Mouse (Mus musculus) limb, embryonic 14.5 days (tissue): Measurements from ENCODE around the gene Polg2. TPM values are rescaled to one million over a fixed set of nuclear protein-coding genes. Genes with fewer than 3 reads are reported as not detected.

Experiments used
- ATAC-seq: fragments of 200-750 bp; cut with Nextera tagmentation; 2 replicates; pipeline ENCODE4 v1.8.0; 2017; ENCODE audit warnings: low read depth, moderate number of reproducible peaks, moderate TSS enrichment; ENCODE audit not compliant: low FRiP score
- DNase-seq: peaks from one replicate; pipeline ENCODE4 v3.0.0-alpha.2; 2015; ENCODE audit warnings: low spot score
- H3K27ac ChIP-seq: fragments of 300-500 bp; sonication (generic); replicated peaks from 2 replicates; pipeline ENCODE4 v1.5.1; 2014; ENCODE audit warnings: low read depth, mild to moderate bottlenecking, low read length, moderate library complexity, mixed read lengths
- H3K27me3 ChIP-seq: fragments of 300-500 bp; sonication (generic); 2 replicates; pipeline ENCODE4 v1.6.1; 2014; ENCODE audit warnings: low read length, mixed read lengths; ENCODE audit not compliant: control insufficient read depth, insufficient read depth
- H3K36me3 ChIP-seq: fragments of 300-500 bp; sonication (generic); 2 replicates; pipeline ENCODE4 v1.6.1; 2014; ENCODE audit warnings: mild to moderate bottlenecking, low read length, moderate library complexity, mixed read lengths; ENCODE audit not compliant: control insufficient read depth, insufficient read depth
- H3K4me1 ChIP-seq: fragments of 300-500 bp; sonication (generic); 2 replicates; pipeline ENCODE4 v1.6.1; 2014; ENCODE audit warnings: antibody characterized with exemption, low read length, mixed read lengths; ENCODE audit not compliant: control insufficient read depth, insufficient read depth
- H3K4me2 ChIP-seq: fragments of 300-500 bp; sonication (generic); replicated peaks from 2 replicates; pipeline ENCODE4 v1.6.1; 2014; ENCODE audit warnings: low read depth, mild to moderate bottlenecking, low read length, moderate library complexity; ENCODE audit not compliant: severe bottlenecking
- H3K4me3 ChIP-seq: fragments of 300-500 bp; sonication (generic); replicated peaks from 2 replicates; pipeline ENCODE4 v1.5.1; 2014; ENCODE audit warnings: low read length
- H3K9ac ChIP-seq: fragments of 300-500 bp; sonication (generic); 2 replicates; pipeline ENCODE4 v1.6.1; 2014; ENCODE audit warnings: mild to moderate bottlenecking, low read depth, low read length, moderate library complexity; ENCODE audit not compliant: severe bottlenecking
- H3K9me3 ChIP-seq: fragments of 300-500 bp; sonication (generic); 2 replicates; pipeline ENCODE4 v1.6.1; 2016; ENCODE audit warnings: low read length; ENCODE audit not compliant: control insufficient read depth
- POLR2A ChIP-seq: fragments of 200-500 bp; IDR thresholded peaks from 2 replicates; pipeline ENCODE4 v1.8.0; 2012; ENCODE audit warnings: inconsistent platforms, mild to moderate bottlenecking, moderate library complexity, borderline replicate concordance; ENCODE audit not compliant: insufficient read depth, insufficient read length; ENCODE audit errors: extremely low read depth
- WGBS: fragments of 180-500 bp; shearing (Covaris S2); extraction: QIAGEN DNeasy Blood & Tissue Kit; methylation state at CpG from one replicate; pipeline ENCODE4 v1.1.7; 2014; 5-methylcytosine and 5-hydroxymethylcytosine counted together
- microRNA-seq: library from miRNA; unstranded; fragments of <30 nt; microRNA quantifications from one replicate; pipeline ENCODE4, GENCODE M21; 2016
- polyA plus RNA-seq, 2 experiments: library from polyadenylated mRNA; depleted of rRNA in 1 of 2; stranded (reverse) in 1 of 2; unstranded in 1 of 2; fragments of >200 nt; fragmentation: Nextera tagmentation in 1 of 2; extraction: Ambion mirVana in 1 of 2; gene quantifications; 2 replicates each; pipeline versions ENCODE4 v1.2.1 to v1.2.3; 2012 to 2014

The Polg2 gene
- polyA plus RNA-seq, 2 experiments: 12.7 to 13.6 TPM

- no peaks in the 10 kb centered on the region for H3K9me3 ChIP-seq
- no peak overlapping the region for H3K4me2 ChIP-seq
- H3K4me3 ChIP-seq: no peak overlapping the region
- peaks cover 5% of the 10 kb centered on the region; the same call in 1 of the 2 replicates for H3K4me1 ChIP-seq
- DNase-seq: no peak
- no peak for TF ChIP-seq POLR2A
- ATAC-seq: no peak
- H3K36me3 ChIP-seq: no peaks in the 10 kb centered on the region
- H3K27ac ChIP-seq: no peak overlapping the region
- H3K27me3 ChIP-seq: no peaks in the 10 kb centered on the region
- H3K9ac ChIP-seq: no peak overlapping the region
- WGBS: 82% methylated on average over 10 of the region's 10 CpGs
Measured at GRCm38 (mm10) chr11:106724176-106724915, 55.0 kb downstream of the Polg2 start.

- H3K9ac ChIP-seq: no peak overlapping the region
- H3K4me3 ChIP-seq: no peak overlapping the region
- no peaks in the 10 kb centered on the region for H3K9me3 ChIP-seq
- WGBS: 79% methylated on average over 15 of the region's 15 CpGs
- ATAC-seq (no peak), DNase-seq (no peak)
- no peaks in the 10 kb centered on the region for H3K36me3 ChIP-seq
- no peaks in the 10 kb centered on the region for H3K27me3 ChIP-seq
- no peak overlapping the region for H3K4me2 ChIP-seq
- H3K4me1 ChIP-seq: peaks cover 5% of the 10 kb centered on the region; the same call in 1 of the 2 replicates
- no peak overlapping the region for H3K27ac ChIP-seq
- TF ChIP-seq POLR2A: no peak
Measured at GRCm38 (mm10) chr11:106723611-106724125, 55.7 kb downstream of the Polg2 start.

GRCm38 (mm10) chr11:106722831-106723361, 56.4 kb downstream of the Polg2 start:
- H3K27ac ChIP-seq: no peak overlapping the region
- no peak overlapping the region for H3K4me2 ChIP-seq
- H3K27me3 ChIP-seq: no peaks in the 10 kb centered on the region
- TF ChIP-seq POLR2A: no peak
- no peak overlapping the region for H3K9ac ChIP-seq
- H3K36me3 ChIP-seq: no peaks in the 10 kb centered on the region
- H3K4me3 ChIP-seq: no peak overlapping the region
- ATAC-seq: no peak
- H3K9me3 ChIP-seq: no peaks in the 10 kb centered on the region
- DNase-seq: peak; percentile 24
- WGBS: 24% methylated on average over 6 of the region's 7 CpGs
- H3K4me1 ChIP-seq: no peaks in the 10 kb centered on the region; the same call in 1 of the 2 replicates

- DNase-seq (no peak), ATAC-seq (no peak)
- Histone ChIP-seq H3K4me3 (no peak overlapping the region), H3K4me2 (no peak overlapping the region), H3K36me3 (no peaks in the 10 kb centered on the region), H3K4me1 (no peaks in the 10 kb centered on the region), H3K9me3 (no peaks in the 10 kb centered on the region), H3K27me3 (no peaks in the 10 kb centered on the region), H3K9ac (no peak overlapping the region), H3K27ac (no peak overlapping the region)
- TF ChIP-seq POLR2A: no peak
- WGBS: 81% methylated on average over 8 of the region's 8 CpGs
Measured at GRCm38 (mm10) chr11:106720379-106720778, 59.0 kb downstream of the Polg2 start.

Small RNAs within 50 kb of the gene (microRNA-seq; reads per million reads assigned to microRNA genes)
- not detected for gene Gm25994
- 4.8 reads per million, percentile 13 among the genes with 10 or more reads in this experiment for gene Mir3064

Other genes with a start within 250 kb of the Polg2 start
- 8.0 and 8.7 TPM in 2 replicates for gene Tex2, start 166.1 kb downstream of the Polg2 start, polyA plus RNA-seq (2012; rRNA removed)
- gene Tex2, start 166.1 kb downstream of the Polg2 start, polyA plus RNA-seq (2014; fragmentation: Nextera tagmentation; extraction: Ambion mirVana): 10.1 and 10.8 TPM in 2 replicates
- gene Pecam1, start 28.9 kb downstream of the Polg2 start, polyA plus RNA-seq (2012; rRNA removed): 39.0 and 44.2 TPM in 2 replicates
- 39.0 and 40.5 TPM in 2 replicates for gene Pecam1, start 28.9 kb downstream of the Polg2 start, polyA plus RNA-seq (2014; fragmentation: Nextera tagmentation; extraction: Ambion mirVana)
- 0.86 and 1.9 TPM in 2 replicates for gene Milr1, start 28.3 kb downstream of the Polg2 start, polyA plus RNA-seq (2012; rRNA removed)
- gene Milr1, start 28.3 kb downstream of the Polg2 start, polyA plus RNA-seq (2014; fragmentation: Nextera tagmentation; extraction: Ambion mirVana): 2.1 and 3.1 TPM in 2 replicates
- 461 and 503 TPM in 2 replicates for gene Ddx5, start 9.6 kb upstream of the Polg2 start, polyA plus RNA-seq (2012; rRNA removed)
- gene Ddx5, start 9.6 kb upstream of the Polg2 start, polyA plus RNA-seq (2014; fragmentation: Nextera tagmentation; extraction: Ambion mirVana): 351 and 367 TPM in 2 replicates
- 24.3 and 32.6 TPM in 2 replicates for gene Cep95, start 9.7 kb upstream of the Polg2 start, polyA plus RNA-seq (2012; rRNA removed)
- gene Cep95, start 9.7 kb upstream of the Polg2 start, polyA plus RNA-seq (2014; fragmentation: Nextera tagmentation; extraction: Ambion mirVana): 16.1 and 20.6 TPM in 2 replicates
- gene Smurf2, start 141.2 kb upstream of the Polg2 start, polyA plus RNA-seq (2012; rRNA removed): 22.1 and 24.0 TPM in 2 replicates
- 21.2 and 22.4 TPM in 2 replicates for gene Smurf2, start 141.2 kb upstream of the Polg2 start, polyA plus RNA-seq (2014; fragmentation: Nextera tagmentation; extraction: Ambion mirVana)
- gene Kpna2, start 220.0 kb upstream of the Polg2 start, polyA plus RNA-seq (2012; rRNA removed): 194 and 224 TPM in 2 replicates
- gene Kpna2, start 220.0 kb upstream of the Polg2 start, polyA plus RNA-seq (2014; fragmentation: Nextera tagmentation; extraction: Ambion mirVana): 291 and 311 TPM in 2 replicates
- 2.2 and 2.3 TPM in 2 replicates for gene 1810010H24Rik, start 246.1 kb upstream of the Polg2 start, polyA plus RNA-seq (2012; rRNA removed)
- gene 1810010H24Rik, start 246.1 kb upstream of the Polg2 start, polyA plus RNA-seq (2014; fragmentation: Nextera tagmentation; extraction: Ambion mirVana): 2.6 and 3.1 TPM in 2 replicates